Mouse (Mus musculus) adrenal gland, adult (tissue): ENCODE measurements around the gene Xdh.

Experiments
- DNase-seq, 2 experiments: peaks; one replicate each; pipeline ENCODE4 v3.0.0; 2022 to 2023; ENCODE audit warnings: low spot score in 1 of 2; ENCODE audit not compliant: inconsistent age in 2 of 2

Xdh gene

DNA sequence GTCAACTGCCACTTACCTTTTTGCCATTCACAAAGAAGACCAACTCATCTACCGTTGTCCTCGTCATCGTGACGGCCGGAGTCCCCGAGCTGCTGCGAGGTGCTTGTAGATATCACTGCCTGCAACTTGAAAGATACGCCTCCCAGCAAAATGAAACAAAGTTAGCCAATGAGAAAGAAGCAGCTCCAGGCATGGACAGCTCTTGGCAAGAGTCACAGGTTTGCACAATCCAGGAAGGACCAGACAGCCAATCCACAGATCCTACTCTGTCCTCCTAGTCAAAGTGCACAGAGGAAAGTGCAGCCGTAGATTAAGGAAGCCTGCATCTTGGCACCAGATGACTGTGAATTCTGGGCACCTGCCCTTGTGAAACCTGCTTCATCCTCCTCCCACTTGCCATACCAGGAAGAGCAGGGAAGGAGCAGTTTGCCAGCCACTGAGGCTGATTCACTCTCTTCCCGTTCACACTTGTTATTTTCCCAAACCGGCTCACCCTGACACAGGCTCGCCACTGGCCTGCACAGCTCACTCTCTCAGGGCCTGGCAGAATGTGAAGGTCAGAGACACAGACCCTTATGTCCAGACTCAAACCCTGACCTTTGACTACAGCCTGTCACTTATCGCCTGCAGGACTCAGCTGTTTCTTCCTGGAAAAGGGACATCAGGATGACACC is at the start of gene Xdh:
Gene Xdh (minus strand): TSS at position 135 of the 674 bp plus-strand sequence.
- DNase-seq: peak; percentile 80 to 95

DNA sequence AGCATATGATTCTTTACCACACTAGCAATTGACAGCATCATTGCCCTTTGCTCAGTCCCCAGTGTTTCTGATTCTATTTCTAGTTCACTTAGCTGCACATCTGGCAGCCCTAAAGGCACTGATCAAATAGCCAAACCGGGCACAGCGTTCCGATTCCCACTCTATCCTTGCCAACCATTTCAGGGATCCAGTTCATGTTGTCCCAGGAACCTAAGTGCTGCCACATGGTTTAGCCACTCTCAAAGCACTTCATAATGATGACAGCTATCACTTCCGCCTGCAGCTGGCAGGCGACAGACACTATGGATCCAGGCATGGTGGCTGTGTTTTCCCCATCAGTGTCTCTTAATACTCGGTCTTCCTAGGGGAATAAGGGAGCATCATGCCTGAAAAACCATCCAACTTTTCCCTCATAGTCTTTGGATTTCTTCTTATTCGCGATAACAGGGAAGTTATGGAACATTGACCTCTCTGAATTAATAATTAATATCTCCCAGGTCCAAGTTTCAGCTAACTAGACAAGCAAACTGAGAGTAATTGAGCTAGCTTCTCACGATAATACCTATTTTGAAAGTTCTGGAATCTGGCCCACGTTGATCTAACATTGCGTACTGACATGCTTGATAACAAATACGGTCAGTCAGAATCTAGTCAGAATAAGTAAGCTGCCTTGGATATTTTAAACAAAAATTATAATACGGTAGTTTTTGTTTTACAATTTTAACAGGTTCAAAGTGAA is 46.1 kb upstream of the Xdh start:
- DNase-seq: no peak

GRCm38 (mm10) chr17:73991264-73991663 is 41.3 kb upstream of the Xdh start:
- no peak for DNase-seq

DNA sequence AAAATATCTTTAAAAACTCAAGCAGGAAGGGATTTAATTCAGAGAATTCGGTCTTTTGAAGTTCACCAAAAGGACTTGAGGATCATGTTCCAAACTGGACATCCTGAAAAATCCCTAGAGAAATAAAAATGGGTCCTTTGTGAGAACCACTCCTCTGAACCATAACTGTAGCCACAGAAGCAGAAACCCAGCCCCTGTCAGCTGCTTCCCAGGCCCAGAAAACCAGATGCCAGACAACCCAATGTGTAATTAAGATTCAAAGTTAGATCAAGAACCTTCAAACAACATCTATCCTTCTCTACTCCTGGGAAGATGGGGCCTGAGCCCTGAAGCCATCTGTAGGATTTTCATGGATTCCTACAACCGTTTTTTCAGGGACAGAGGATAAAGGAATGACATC is 36.6 kb upstream of the Xdh start:
- no peak for DNase-seq

GRCm38 (mm10) chr17:73985936-73986335 is 35.9 kb upstream of the Xdh start:
- peak in 1 of 2 experiments; percentile 67 for DNase-seq

GRCm38 (mm10) chr17:73984508-73984907 is 34.5 kb upstream of the Xdh start:
- no peak for DNase-seq

DNA sequence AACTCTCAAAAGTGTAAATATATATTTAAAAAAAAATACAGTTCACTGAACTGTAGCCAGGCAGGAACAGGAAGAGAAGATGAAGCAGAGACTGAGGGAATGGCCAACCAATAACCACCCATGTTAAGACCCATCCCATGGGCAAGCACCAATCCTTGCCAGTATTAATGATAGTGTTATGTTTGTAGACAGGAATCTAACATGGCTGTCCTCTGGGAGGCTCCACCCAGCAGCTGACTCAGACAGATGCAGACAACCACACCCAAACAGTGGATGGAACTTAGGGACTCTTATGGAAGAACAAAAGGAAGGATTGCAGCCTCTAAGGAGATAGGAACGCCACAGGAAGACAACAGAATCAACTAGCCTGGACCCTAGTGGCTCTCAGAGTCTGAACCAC is 32.9 kb upstream of the Xdh start:
- DNase-seq: no peak

- no peak for DNase-seq
Measured at GRCm38 (mm10) chr17:73976066-73976465, 26.1 kb upstream of the Xdh start.

- no peak for DNase-seq
Measured at GRCm38 (mm10) chr17:73972648-73973047, 22.7 kb upstream of the Xdh start.

- no peak for DNase-seq
Measured at GRCm38 (mm10) chr17:73971291-73971690, 21.3 kb upstream of the Xdh start.

GRCm38 (mm10) chr17:73970361-73971027 is 20.5 kb upstream of the Xdh start:
- DNase-seq: peak; percentile 60 to 80

DNA sequence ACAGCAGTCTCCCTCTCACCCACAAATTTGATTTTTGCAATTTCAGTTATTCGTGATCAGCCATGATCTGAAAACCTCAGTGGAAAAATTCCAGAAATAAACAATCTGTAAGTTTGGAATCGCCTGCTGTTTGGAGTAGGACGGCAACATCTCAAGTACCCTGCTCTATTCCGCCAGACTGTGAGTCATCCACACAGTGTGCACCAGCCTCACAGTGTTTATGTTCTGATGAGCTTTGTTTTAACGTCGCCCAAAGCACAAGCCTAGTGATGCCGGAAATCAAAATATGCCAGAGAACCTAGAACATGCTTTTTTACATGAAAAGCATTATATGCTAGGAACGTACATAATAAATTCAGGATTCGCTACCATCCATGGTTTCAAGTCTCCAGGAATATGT is 14.9 kb upstream of the Xdh start:
- no peak for DNase-seq

GRCm38 (mm10) chr17:73962628-73963043 is 12.6 kb upstream of the Xdh start:
- peak; percentile 36 to 69 for DNase-seq

DNA sequence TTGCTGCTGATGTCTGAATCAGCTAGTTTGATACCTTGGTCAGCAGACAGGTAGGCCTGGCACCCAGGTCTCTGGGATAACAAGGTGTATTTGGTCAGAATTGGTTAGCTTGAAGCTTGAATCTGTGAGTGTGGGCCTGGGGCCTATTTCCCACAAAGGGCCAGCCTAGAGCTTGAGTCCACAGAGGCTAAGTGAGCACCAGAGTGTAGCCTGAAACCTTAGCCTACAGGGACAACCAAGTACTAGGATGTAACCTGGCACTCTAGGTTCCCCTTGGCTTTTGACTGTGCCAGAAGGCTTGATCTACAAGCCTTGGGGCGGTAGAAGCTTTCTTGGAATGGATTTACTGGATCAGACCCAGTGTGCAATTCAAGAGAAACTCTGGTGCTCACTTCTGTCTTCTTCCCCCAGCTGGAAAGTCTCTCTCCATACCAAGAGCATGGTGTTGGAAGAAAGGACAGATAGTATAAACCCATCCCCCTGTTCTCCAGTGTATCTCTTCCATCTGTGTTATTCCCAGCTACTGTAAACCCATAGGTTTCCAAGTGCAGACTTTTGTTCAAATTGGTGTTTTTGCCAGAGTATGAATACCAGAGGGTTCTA is 11.9 kb upstream of the Xdh start:
- no peak for DNase-seq

- no peak for DNase-seq
Measured at GRCm38 (mm10) chr17:73960745-73961144, 10.7 kb upstream of the Xdh start.

DNA sequence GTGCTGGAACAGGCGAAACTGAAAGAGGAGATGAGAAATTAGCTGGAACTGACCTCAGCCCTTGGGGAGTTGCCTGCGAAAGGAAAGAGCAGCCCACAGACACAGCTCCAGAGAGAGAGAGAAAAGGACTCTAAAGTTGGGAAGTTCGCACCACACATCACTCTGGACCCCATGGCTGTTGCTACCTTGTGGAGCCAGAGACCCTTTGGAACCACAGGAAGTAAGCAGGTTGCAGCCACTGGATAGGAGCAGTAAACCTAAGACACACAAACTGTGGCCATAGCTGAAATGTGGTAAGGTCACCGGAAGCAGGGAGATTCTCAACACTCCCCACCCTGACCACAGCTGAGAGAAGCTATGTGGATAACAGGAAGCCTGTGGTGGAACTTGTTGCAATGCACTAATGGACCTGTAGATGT is 2.1 kb upstream of the Xdh start:
- DNase-seq: peak in 1 of 2 experiments; percentile 53

DNA sequence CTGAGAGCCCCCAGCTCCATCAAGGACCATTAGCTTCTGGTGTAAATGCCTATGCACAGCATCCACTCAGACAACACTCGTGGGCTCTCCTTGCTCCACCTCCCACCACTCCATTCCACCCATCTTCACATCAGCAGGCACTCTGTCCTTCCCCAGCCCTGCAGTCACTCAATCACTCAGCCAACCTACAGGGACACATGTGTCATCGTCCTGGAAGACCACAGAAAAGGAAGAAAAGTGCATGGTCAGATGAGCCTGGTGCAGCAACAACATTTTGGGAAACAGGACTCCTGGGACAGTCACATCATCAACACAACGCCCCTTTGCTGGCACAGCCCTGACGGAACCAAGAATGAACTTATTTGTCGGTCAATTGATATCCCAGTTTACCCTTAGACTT is 974 bp upstream of the Xdh start:
- DNase-seq: peak in 1 of 2 experiments; percentile 51

GRCm38 (mm10) chr17:73949498-73949897 is 498 bp downstream of the Xdh start:
- no peak for DNase-seq

GRCm38 (mm10) chr17:73948801-73949200 is 1.2 kb downstream of the Xdh start:
- DNase-seq: peak in 1 of 2 experiments; percentile 71

GRCm38 (mm10) chr17:73948039-73948438 is 2.0 kb downstream of the Xdh start:
- DNase-seq: peak; percentile 54 to 94

GRCm38 (mm10) chr17:73946856-73947255 is 3.1 kb downstream of the Xdh start:
- peak; percentile 39 to 82 for DNase-seq

- no peak for DNase-seq
Measured at GRCm38 (mm10) chr17:73944661-73945060, 5.3 kb downstream of the Xdh start.
